Mouse (Mus musculus) forebrain, embryonic 11.5 days (tissue): ENCODE results near the gene Flcn. TPM values are rescaled to one million over a fixed set of nuclear protein-coding genes. Genes with fewer than 3 reads are reported as not detected.

Experiments
- ATAC-seq: fragments of 200-750 bp; cut with Nextera tagmentation; replicated peaks from 2 replicates; pipeline ENCODE4 v1.8.0; 2017; ENCODE audit warnings: moderate TSS enrichment; ENCODE audit not compliant: low FRiP score
- DNase-seq: peaks from one replicate; pipeline ENCODE4 v3.0.0-alpha.2; 2017; ENCODE audit warnings: low spot score
- H3K27ac ChIP-seq: fragments of 300-500 bp; sonication (generic); 2 replicates; pipeline ENCODE4 v1.5.1; 2014; ENCODE audit warnings: low read depth, low read length
- H3K27me3 ChIP-seq: fragments of 300-500 bp; sonication (generic); 2 replicates; pipeline ENCODE4 v1.6.1; 2014; ENCODE audit warnings: mild to moderate bottlenecking, low read length, mixed read lengths; ENCODE audit not compliant: control insufficient read depth, insufficient read depth
- H3K36me3 ChIP-seq: fragments of 300-500 bp; sonication (generic); 2 replicates; pipeline ENCODE4 v1.6.1; 2014; ENCODE audit warnings: mild to moderate bottlenecking, low read length, moderate library complexity, mixed read lengths; ENCODE audit not compliant: control insufficient read depth, insufficient read depth
- H3K4me1 ChIP-seq: fragments of 300-500 bp; sonication (generic); replicated peaks from 2 replicates; pipeline ENCODE4 v1.6.1; 2014; ENCODE audit warnings: low read length, mixed read lengths; ENCODE audit not compliant: control insufficient read depth, insufficient read depth
- H3K4me2 ChIP-seq: fragments of 300-500 bp; sonication (generic); 2 replicates; pipeline ENCODE4 v1.6.1; 2014; ENCODE audit warnings: low read depth, mild to moderate bottlenecking, low read length, moderate library complexity, mixed read lengths; ENCODE audit not compliant: severe bottlenecking
- H3K4me3 ChIP-seq: fragments of 300-500 bp; sonication (generic); 2 replicates; pipeline ENCODE4 v1.5.1; 2014; ENCODE audit warnings: low read depth, low read length
- H3K9ac ChIP-seq: fragments of 300-500 bp; sonication (generic); 2 replicates; pipeline ENCODE4 v1.6.1; 2014; ENCODE audit warnings: low read length
- H3K9me3 ChIP-seq: fragments of 300-500 bp; sonication (generic); 2 replicates; pipeline ENCODE4 v1.6.1; 2016; ENCODE audit warnings: low read length, mixed read lengths; ENCODE audit not compliant: control insufficient read depth
- WGBS: fragments of 180-500 bp; shearing (Covaris S2); extraction: QIAGEN DNeasy Blood & Tissue Kit; methylation state at CpG from one replicate; pipeline ENCODE4 v1.1.7; 2014; 5-methylcytosine and 5-hydroxymethylcytosine counted together
- polyA plus RNA-seq: library from polyadenylated mRNA; unstranded; fragments of >200 nt; fragmentation: Nextera tagmentation; extraction: Ambion mirVana; gene quantifications from 2 replicates; pipeline ENCODE4 v1.2.1, GENCODE M21; 2014

Flcn gene
- polyA plus RNA-seq, 1 experiment from 2014 or later = 36.0 TPM

DNA sequence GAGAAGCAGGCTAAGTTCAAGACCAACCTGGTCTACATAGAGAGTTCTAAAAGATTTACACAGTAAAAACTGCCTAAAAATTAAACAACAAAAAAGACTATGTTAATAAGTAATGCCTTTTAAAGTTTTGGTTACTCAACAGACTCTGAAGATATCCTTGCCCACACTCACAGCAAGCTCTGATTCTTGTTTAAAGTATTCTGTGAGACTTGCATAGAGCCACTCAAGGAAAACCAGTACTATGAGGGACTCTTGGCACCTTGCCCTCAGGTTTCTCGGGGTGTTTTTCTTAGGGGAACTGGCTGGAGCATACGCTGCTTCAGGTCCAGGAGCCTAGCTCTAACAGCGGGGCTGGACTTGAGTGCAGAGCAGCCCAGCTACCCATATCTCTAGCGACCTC lies 30.4 kb downstream of the Flcn start:
- WGBS = 85% methylated on average over 4 of the region's 4 CpGs

GRCm38 (mm10) chr11:59778874-59779223 lies 31.0 kb downstream of the Flcn start:
- 83% methylated on average over 1 of the region's 1 CpGs for WGBS

More for the DNA sequence above, 30.4 kb downstream of the Flcn start:
- no peaks in the 10 kb centered on the region for H3K9me3 ChIP-seq
- no peak overlapping the region for H3K27ac ChIP-seq
- no peaks in the 10 kb centered on the region for H3K4me1 ChIP-seq
- H3K4me2 ChIP-seq = no peak overlapping the region
- H3K27me3 ChIP-seq = no peaks in the 10 kb centered on the region
- ATAC-seq (no peak), DNase-seq (no peak)
- H3K36me3 ChIP-seq = no peaks in the 10 kb centered on the region
- H3K4me3 ChIP-seq = no peak overlapping the region
- H3K9ac ChIP-seq = no peak overlapping the region

DNA sequence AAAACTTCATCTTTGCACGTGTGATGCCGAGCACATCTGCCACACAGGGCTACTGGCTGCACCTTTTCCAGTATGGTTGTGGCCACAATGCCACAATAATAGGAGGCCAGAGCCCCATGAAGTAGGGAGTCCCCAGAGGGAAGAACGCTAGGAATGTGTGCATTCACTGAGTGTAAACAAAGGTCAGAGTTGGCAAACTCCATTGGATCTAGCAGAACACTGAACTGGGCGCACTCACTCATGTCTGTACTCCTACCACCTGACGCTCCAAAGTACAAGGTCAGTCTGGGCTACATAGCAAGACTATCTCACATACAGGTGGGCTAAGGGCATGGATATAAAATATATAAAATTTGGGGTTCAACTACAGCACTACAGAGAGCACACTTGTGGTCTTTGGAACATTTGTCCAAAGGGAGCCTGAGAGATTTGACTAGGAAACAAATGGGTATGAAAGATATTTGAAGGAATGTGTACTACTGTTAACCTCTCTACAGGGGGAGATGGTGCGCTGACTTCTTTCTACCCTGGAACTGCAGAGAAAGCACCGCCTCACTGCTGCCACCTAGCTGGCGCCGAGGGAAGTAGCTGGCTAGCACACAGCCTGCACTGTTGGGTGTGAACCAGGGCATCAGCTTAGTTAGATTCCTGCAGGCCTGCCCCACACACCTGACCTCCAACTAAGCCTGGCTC lies 31.5 kb downstream of the Flcn start:
- Histone ChIP-seq H3K4me2 (no peak overlapping the region), H3K27me3 (no peaks in the 10 kb centered on the region), H3K36me3 (no peaks in the 10 kb centered on the region; the same call in 1 of the 2 replicates), H3K27ac (no peak overlapping the region), H3K4me1 (no peaks in the 10 kb centered on the region), H3K4me3 (no peak overlapping the region), H3K9ac (no peak overlapping the region), H3K9me3 (no peaks in the 10 kb centered on the region)
- WGBS = 52% methylated on average over 9 of the region's 9 CpGs
- peak; percentile 83 for DNase-seq
- ATAC-seq = no peak

More at GRCm38 (mm10) chr11:59778874-59779223, 31.0 kb downstream of the Flcn start:
- ATAC-seq = no peak
- Histone ChIP-seq H3K36me3 (no peaks in the 10 kb centered on the region; the same call in 1 of the 2 replicates), H3K9ac (no peak overlapping the region), H3K27ac (no peak overlapping the region), H3K27me3 (no peaks in the 10 kb centered on the region), H3K4me3 (no peak overlapping the region), H3K4me1 (no peaks in the 10 kb centered on the region), H3K4me2 (no peak overlapping the region), H3K9me3 (no peaks in the 10 kb centered on the region)
- no peak for DNase-seq

DNA sequence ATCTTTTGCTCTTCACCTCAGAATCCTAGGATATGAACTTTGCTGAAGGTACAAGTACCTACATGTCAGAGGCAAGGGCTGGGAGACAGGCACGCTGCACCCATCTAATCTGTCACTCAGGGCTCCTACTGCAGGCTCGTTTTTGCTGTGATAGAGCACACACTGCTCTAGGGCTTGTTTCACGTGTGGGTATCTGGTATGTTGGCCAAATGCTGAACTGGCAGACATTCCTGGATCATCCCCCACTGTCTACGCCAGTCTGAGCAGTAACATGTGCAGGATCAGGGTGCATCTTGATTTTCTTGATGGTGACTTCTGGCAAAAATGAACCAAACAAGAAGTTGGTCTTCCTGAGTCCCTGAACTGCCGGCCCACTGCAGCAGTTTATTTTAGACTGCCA lies 32.6 kb downstream of the Flcn start:
- ATAC-seq (no peak), DNase-seq (no peak)
- Histone ChIP-seq H3K4me3 (no peak overlapping the region), H3K4me1 (no peaks in the 10 kb centered on the region), H3K36me3 (no peaks in the 10 kb centered on the region; the same call in 1 of the 2 replicates), H3K9me3 (no peaks in the 10 kb centered on the region), H3K4me2 (no peak overlapping the region), H3K9ac (no peak overlapping the region), H3K27ac (no peak overlapping the region), H3K27me3 (no peaks in the 10 kb centered on the region)
- 89% methylated on average over 5 of the region's 5 CpGs for WGBS

GRCm38 (mm10) chr11:59775435-59776148 lies 34.2 kb downstream of the Flcn start:
- no peaks in the 10 kb centered on the region for H3K4me1 ChIP-seq
- 85% methylated on average over 13 of the region's 13 CpGs for WGBS
- H3K27ac ChIP-seq = no peak overlapping the region
- H3K4me2 ChIP-seq = no peak overlapping the region
- DNase-seq (no peak), ATAC-seq (no peak)
- no peaks in the 10 kb centered on the region for H3K9me3 ChIP-seq
- no peaks in the 10 kb centered on the region for H3K27me3 ChIP-seq
- no peak overlapping the region for H3K4me3 ChIP-seq
- no peaks in the 10 kb centered on the region; the same call in 1 of the 2 replicates for H3K36me3 ChIP-seq
- no peak overlapping the region for H3K9ac ChIP-seq

DNA sequence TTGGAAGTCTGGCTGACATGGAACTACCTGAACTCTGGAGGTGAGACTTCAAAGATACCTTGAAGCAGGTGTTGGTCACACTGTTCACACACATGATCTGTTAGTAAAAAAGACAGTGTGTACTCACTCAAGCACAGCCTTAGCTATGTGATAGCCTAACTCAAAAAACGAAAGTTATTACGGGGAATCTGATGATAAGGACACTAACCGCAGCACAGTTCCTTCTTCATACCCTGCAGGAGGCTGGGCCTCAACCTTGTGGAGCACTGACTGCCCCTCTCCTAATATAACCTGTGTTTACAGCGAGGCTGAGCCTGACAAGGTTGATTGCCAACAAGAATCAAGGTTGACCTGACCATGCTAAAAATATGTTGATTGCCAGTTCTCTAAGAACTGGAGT lies 35.3 kb downstream of the Flcn start:
- H3K36me3 ChIP-seq = peaks cover 5% of the 10 kb centered on the region; the same call in 1 of the 2 replicates
- H3K4me1 ChIP-seq = no peaks in the 10 kb centered on the region
- H3K27ac ChIP-seq = no peak overlapping the region
- 93% methylated on average over 4 of the region's 4 CpGs for WGBS
- no peaks in the 10 kb centered on the region for H3K27me3 ChIP-seq
- no peaks in the 10 kb centered on the region for H3K9me3 ChIP-seq
- no peak overlapping the region for H3K9ac ChIP-seq
- DNase-seq (no peak), ATAC-seq (no peak)
- no peak overlapping the region for H3K4me3 ChIP-seq
- no peak overlapping the region for H3K4me2 ChIP-seq

- no peaks in the 10 kb centered on the region for H3K4me1 ChIP-seq
- no peak overlapping the region for H3K4me3 ChIP-seq
- H3K27me3 ChIP-seq = no peaks in the 10 kb centered on the region
- H3K9me3 ChIP-seq = no peaks in the 10 kb centered on the region
- H3K4me2 ChIP-seq = no peak overlapping the region
- H3K27ac ChIP-seq = no peak overlapping the region
- ATAC-seq (no peak), DNase-seq (no peak)
- 91% methylated on average over 4 of the region's 4 CpGs for WGBS
- peaks cover 5% of the 10 kb centered on the region; the same call in 1 of the 2 replicates for H3K36me3 ChIP-seq
- H3K9ac ChIP-seq = no peak overlapping the region
These were observed 36.9 kb downstream of the Flcn start for GRCm38 (mm10) chr11:59772902-59773301.

GRCm38 (mm10) chr11:59772291-59772690 lies 37.5 kb downstream of the Flcn start:
- Histone ChIP-seq H3K9me3 (no peaks in the 10 kb centered on the region), H3K36me3 (peaks cover 5% of the 10 kb centered on the region; the same call in 1 of the 2 replicates), H3K4me2 (no peak overlapping the region), H3K27ac (no peak overlapping the region), H3K4me1 (no peaks in the 10 kb centered on the region), H3K4me3 (no peak overlapping the region), H3K9ac (no peak overlapping the region), H3K27me3 (no peaks in the 10 kb centered on the region)
- ATAC-seq = no peak
- WGBS = 87% methylated on average over 2 of the region's 2 CpGs
- DNase-seq = no peak
